Mouse (Mus musculus) liver, embryonic 13.5 days (tissue): Measurements from ENCODE around the gene Gpha2. TPM values are rescaled to one million over a fixed set of nuclear protein-coding genes. Genes with fewer than 3 reads are reported as not detected.

Experiments used
- ATAC-seq: fragments of 200-750 bp; cut with Nextera tagmentation; 2 replicates; pipeline ENCODE4 v1.8.0; 2017; ENCODE audit warnings: low read depth, mild to moderate bottlenecking, moderate number of reproducible peaks, moderate library complexity
- DNase-seq: peaks from one replicate; pipeline ENCODE4 v3.0.0; 2022
- H3K27ac ChIP-seq: fragments of 300-500 bp; sonication (generic); 2 replicates; pipeline ENCODE4 v1.5.1; 2015; ENCODE audit warnings: moderate library complexity, mild to moderate bottlenecking, inconsistent platforms
- H3K27me3 ChIP-seq: fragments of 300-500 bp; sonication (generic); 2 replicates; pipeline ENCODE4 v1.6.1; 2015; ENCODE audit warnings: mild to moderate bottlenecking, inconsistent platforms
- H3K36me3 ChIP-seq: fragments of 300-500 bp; sonication (generic); 2 replicates; pipeline ENCODE4 v1.6.1; 2015; ENCODE audit warnings: mild to moderate bottlenecking, inconsistent platforms
- H3K4me1 ChIP-seq: fragments of 300-500 bp; sonication (generic); replicated peaks from 2 replicates; pipeline ENCODE4 v1.6.1; 2015; ENCODE audit warnings: inconsistent platforms
- H3K4me2 ChIP-seq: fragments of 300-500 bp; sonication (generic); 2 replicates; pipeline ENCODE4 v1.6.1; 2015; ENCODE audit warnings: inconsistent platforms, mild to moderate bottlenecking, moderate library complexity
- H3K4me3 ChIP-seq: fragments of 300-500 bp; sonication (generic); replicated peaks from 2 replicates; pipeline ENCODE4 v1.5.1; 2015; ENCODE audit warnings: mild to moderate bottlenecking, inconsistent platforms
- H3K9ac ChIP-seq: fragments of 300-500 bp; sonication (generic); 2 replicates; pipeline ENCODE4 v1.6.1; 2015; ENCODE audit warnings: mild to moderate bottlenecking, inconsistent platforms
- H3K9me3 ChIP-seq: fragments of 300-500 bp; sonication (generic); replicated peaks from 2 replicates; pipeline ENCODE4 v1.6.1; 2016; ENCODE audit warnings: inconsistent platforms
- WGBS: fragments of 180-500 bp; shearing (Covaris S2); methylation state at CpG from one replicate; pipeline ENCODE4 v1.1.7; 2015; ENCODE audit not compliant: insufficient replicate concordance; 5-methylcytosine and 5-hydroxymethylcytosine counted together
- polyA plus RNA-seq: library from polyadenylated mRNA; unstranded; fragments of >200 nt; fragmentation: Nextera tagmentation; extraction: Ambion mirVana; gene quantifications from 2 replicates; pipeline ENCODE4 v1.2.1, GENCODE M21; 2015

Gpha2 gene
- polyA plus RNA-seq, 1 experiment from 2014 or later: 0.17 TPM

GRCm38 (mm10) chr19:6242281-6242680 is 16.1 kb downstream of the Gpha2 start:
- Histone ChIP-seq H3K27ac (peak overlapping the region; percentile 88), H3K36me3 (peaks cover 36% of the 10 kb centered on the region), H3K4me3 (peak overlapping the region; percentile 90), H3K9ac (peak overlapping the region; percentile 94), H3K27me3 (no peaks in the 10 kb centered on the region), H3K9me3 (no peaks in the 10 kb centered on the region), H3K4me2 (peak overlapping the region; percentile 94), H3K4me1 (peaks cover 55% of the 10 kb centered on the region)
- ATAC-seq: 0 out of 2 replicates have a peak, but pooled peaks have one; percentile 6
- WGBS: 0% methylated on average over 4 of the region's 4 CpGs
- DNase-seq: peak; percentile 70

- H3K27me3 ChIP-seq: no peaks in the 10 kb centered on the region
- peaks cover 48% of the 10 kb centered on the region for H3K4me1 ChIP-seq
- peak overlapping the region; percentile 88; the same call in 1 of the 2 replicates for H3K27ac ChIP-seq
- WGBS: 78% methylated on average over 5 of the region's 5 CpGs
- H3K9me3 ChIP-seq: no peaks in the 10 kb centered on the region
- peak overlapping the region; percentile 94 for H3K4me2 ChIP-seq
- DNase-seq (no peak), ATAC-seq (no peak)
- peak overlapping the region; percentile 94; the same call in 1 of the 2 replicates for H3K9ac ChIP-seq
- H3K36me3 ChIP-seq: peaks cover 46% of the 10 kb centered on the region
- H3K4me3 ChIP-seq: peak overlapping the region; percentile 90
Measured at GRCm38 (mm10) chr19:6243226-6243625, 17.0 kb downstream of the Gpha2 start.

GRCm38 (mm10) chr19:6245806-6246205 is 19.6 kb downstream of the Gpha2 start:
- no peak for DNase-seq
- H3K9me3 ChIP-seq: no peaks in the 10 kb centered on the region
- WGBS: 72% methylated on average over 1 of the region's 1 CpGs
- no peaks in the 10 kb centered on the region for H3K27me3 ChIP-seq
- H3K4me2 ChIP-seq: no peak overlapping the region
- H3K27ac ChIP-seq: no peak overlapping the region
- peaks cover 64% of the 10 kb centered on the region for H3K36me3 ChIP-seq
- no peak overlapping the region for H3K9ac ChIP-seq
- H3K4me1 ChIP-seq: peaks cover 24% of the 10 kb centered on the region
- ATAC-seq: no peak
- H3K4me3 ChIP-seq: no peak overlapping the region

GRCm38 (mm10) chr19:6247526-6248300 is 21.5 kb downstream of the Gpha2 start:
- no peak overlapping the region for H3K9ac ChIP-seq
- ATAC-seq (no peak), DNase-seq (no peak)
- H3K27ac ChIP-seq: no peak overlapping the region
- peaks cover 13% of the 10 kb centered on the region for H3K4me1 ChIP-seq
- peaks cover 83% of the 10 kb centered on the region for H3K36me3 ChIP-seq
- no peak overlapping the region for H3K4me2 ChIP-seq
- no peak overlapping the region for H3K4me3 ChIP-seq
- no peaks in the 10 kb centered on the region for H3K27me3 ChIP-seq
- WGBS: 87% methylated on average over 29 of the region's 29 CpGs
- H3K9me3 ChIP-seq: no peaks in the 10 kb centered on the region

- Histone ChIP-seq H3K9me3 (no peaks in the 10 kb centered on the region), H3K27ac (no peak overlapping the region), H3K27me3 (no peaks in the 10 kb centered on the region), H3K4me2 (no peak overlapping the region), H3K36me3 (peaks cover 92% of the 10 kb centered on the region), H3K4me1 (no peaks in the 10 kb centered on the region; the same call in 1 of the 2 replicates), H3K4me3 (no peak overlapping the region), H3K9ac (no peak overlapping the region)
- 76% methylated on average over 4 of the region's 4 CpGs for WGBS
- DNase-seq (no peak), ATAC-seq (no peak)
Measured at GRCm38 (mm10) chr19:6253021-6253420, 26.8 kb downstream of the Gpha2 start.

DNA sequence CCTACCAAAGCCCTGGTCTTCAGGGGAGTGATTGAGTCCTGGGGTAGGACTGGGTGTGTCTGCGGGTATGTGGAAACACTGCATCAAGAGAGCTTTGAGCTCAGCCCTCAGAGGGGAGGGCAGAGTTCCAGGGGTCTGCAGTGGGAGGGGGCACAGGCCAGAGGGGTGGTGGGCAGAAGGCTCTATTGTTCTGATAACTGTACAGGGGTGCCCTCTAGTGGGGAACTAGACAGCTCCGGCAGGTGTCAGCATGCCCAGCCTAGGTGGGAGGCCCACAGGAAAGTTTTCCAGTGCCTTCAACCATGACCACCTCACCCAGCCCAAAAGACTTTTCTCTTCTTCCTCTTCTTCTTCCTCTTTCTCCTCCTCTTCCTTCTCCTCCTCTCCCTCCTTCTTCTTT is 34.2 kb downstream of the Gpha2 start:
- DNase-seq (no peak), ATAC-seq (no peak)
- Histone ChIP-seq H3K27ac (no peak overlapping the region), H3K4me3 (no peak overlapping the region), H3K4me2 (no peak overlapping the region), H3K36me3 (peaks cover 65% of the 10 kb centered on the region), H3K27me3 (no peaks in the 10 kb centered on the region), H3K4me1 (peaks cover 16% of the 10 kb centered on the region), H3K9me3 (0 out of 2 replicates have a peak, but pooled peaks cover 5% of the 10 kb centered on the region), H3K9ac (no peak overlapping the region)
- 68% methylated on average over 2 of the region's 2 CpGs for WGBS

GRCm38 (mm10) chr19:6260946-6261345 is 34.8 kb downstream of the Gpha2 start:
- no peaks in the 10 kb centered on the region for H3K27me3 ChIP-seq
- H3K4me2 ChIP-seq: no peak overlapping the region
- ATAC-seq (no peak), DNase-seq (no peak)
- H3K36me3 ChIP-seq: peaks cover 60% of the 10 kb centered on the region
- peaks cover 19% of the 10 kb centered on the region for H3K4me1 ChIP-seq
- H3K27ac ChIP-seq: no peak overlapping the region
- WGBS: 77% methylated on average over 4 of the region's 4 CpGs
- no peak overlapping the region for H3K9ac ChIP-seq
- H3K9me3 ChIP-seq: 0 out of 2 replicates have a peak, but pooled peaks cover 5% of the 10 kb centered on the region
- no peak overlapping the region for H3K4me3 ChIP-seq

GRCm38 (mm10) chr19:6261379-6261778 is 35.2 kb downstream of the Gpha2 start:
- 85% methylated on average over 14 of the region's 14 CpGs for WGBS
- Histone ChIP-seq H3K4me3 (no peak overlapping the region), H3K27ac (no peak overlapping the region), H3K27me3 (no peaks in the 10 kb centered on the region), H3K4me1 (peaks cover 19% of the 10 kb centered on the region), H3K9me3 (0 out of 2 replicates have a peak, but pooled peaks cover 5% of the 10 kb centered on the region), H3K4me2 (no peak overlapping the region), H3K36me3 (peaks cover 56% of the 10 kb centered on the region), H3K9ac (no peak overlapping the region)
- DNase-seq (no peak), ATAC-seq (no peak)

DNA sequence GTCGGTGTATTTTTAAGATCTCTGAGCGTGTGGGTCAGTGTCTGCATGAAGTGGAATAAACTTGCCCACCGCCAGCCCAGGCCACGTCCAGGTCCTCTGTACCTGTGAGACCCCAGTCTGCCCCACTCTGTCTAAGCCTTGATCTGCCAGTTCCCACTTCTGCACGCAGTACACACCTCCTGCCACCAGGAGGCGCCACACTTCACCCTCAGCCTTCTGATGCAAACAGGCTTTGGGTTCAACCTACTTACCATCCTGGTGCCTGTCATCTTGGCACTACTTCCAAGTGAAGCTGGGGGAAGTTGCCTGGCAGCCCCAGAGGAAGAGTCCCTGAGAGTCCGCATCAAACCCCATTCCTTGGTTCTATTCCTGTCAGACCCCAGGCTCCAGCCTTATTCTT is 36.0 kb downstream of the Gpha2 start:
- Histone ChIP-seq H3K36me3 (peaks cover 47% of the 10 kb centered on the region), H3K4me3 (no peak overlapping the region), H3K27me3 (peaks cover 2% of the 10 kb centered on the region; the same call in 1 of the 2 replicates), H3K4me1 (peaks cover 19% of the 10 kb centered on the region), H3K9ac (no peak overlapping the region), H3K27ac (peak overlapping the region; percentile 41), H3K9me3 (0 out of 2 replicates have a peak, but pooled peaks cover 5% of the 10 kb centered on the region), H3K4me2 (no peak overlapping the region)
- DNase-seq: peak; percentile 64
- WGBS: 49% methylated on average over 7 of the region's 7 CpGs
- no peak for ATAC-seq

DNA sequence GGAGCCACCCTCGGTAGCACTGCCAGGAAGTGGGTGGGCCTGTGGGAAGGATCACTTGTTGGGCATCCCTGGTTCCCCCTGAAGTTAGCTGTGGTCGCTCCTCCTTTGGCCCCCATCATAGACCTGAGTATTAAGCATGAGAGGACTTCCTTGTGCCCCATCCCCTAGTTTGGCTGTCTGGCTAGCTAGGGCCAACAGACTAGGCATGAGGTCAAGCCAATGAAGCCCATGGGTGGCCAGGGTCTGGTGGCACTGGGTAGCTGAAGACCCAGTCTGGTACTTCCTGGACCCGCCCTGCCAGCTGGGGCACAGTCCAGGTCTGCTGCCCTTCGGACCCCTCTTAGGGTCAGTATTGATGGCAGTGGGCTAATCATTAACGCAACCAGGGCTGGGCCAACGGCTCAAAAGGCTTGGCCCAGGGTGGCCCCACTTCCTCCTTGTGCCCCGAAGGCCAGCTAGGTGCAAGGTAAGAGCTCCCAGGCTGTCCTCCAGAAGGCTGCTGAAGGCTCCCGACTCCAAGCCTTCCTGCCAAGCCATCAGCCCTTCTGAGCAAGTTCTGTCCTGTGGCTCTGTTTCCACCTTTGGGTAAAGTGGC is 36.8 kb downstream of the Gpha2 start:
- DNase-seq: no peak
- peaks cover 6% of the 10 kb centered on the region for H3K27me3 ChIP-seq
- WGBS: 63% methylated on average over 8 of the region's 8 CpGs

GRCm38 (mm10) chr19:6264200-6264599 is 38.0 kb downstream of the Gpha2 start:
- Histone ChIP-seq H3K9me3 (0 out of 2 replicates have a peak, but pooled peaks cover 5% of the 10 kb centered on the region), H3K27me3 (peaks cover 6% of the 10 kb centered on the region), H3K27ac (peak overlapping the region; percentile 37; the same call in 1 of the 2 replicates), H3K36me3 (peaks cover 28% of the 10 kb centered on the region), H3K4me3 (peak overlapping the region; percentile 46), H3K4me2 (peak overlapping the region; percentile 55), H3K9ac (peak overlapping the region; percentile 55), H3K4me1 (peaks cover 29% of the 10 kb centered on the region)
- ATAC-seq (no peak), DNase-seq (no peak)
- WGBS: 56% methylated on average over 9 of the region's 9 CpGs

More for the DNA sequence above, 36.8 kb downstream of the Gpha2 start:
- peak overlapping the region; percentile 41 for H3K27ac ChIP-seq
- H3K4me1 ChIP-seq: peaks cover 22% of the 10 kb centered on the region
- peak overlapping the region; percentile 55 for H3K4me2 ChIP-seq
- peak overlapping the region; percentile 46 for H3K4me3 ChIP-seq
- peak; percentile 60 for ATAC-seq
- H3K9ac ChIP-seq: peak overlapping the region; percentile 55
- H3K36me3 ChIP-seq: peaks cover 40% of the 10 kb centered on the region
- H3K9me3 ChIP-seq: 0 out of 2 replicates have a peak, but pooled peaks cover 5% of the 10 kb centered on the region
